Mouse (Mus musculus) cerebellum, postnatal 4 days (tissue): ENCODE data around the gene Vmn1r72.
"Not testable (repeated sequence)": the region's sequence is repeated elsewhere in the genome, so short reads cannot be mapped to it uniquely, and the experiment has no call there.

Experiments used
- DNase-seq, 2 experiments: peaks; one replicate each; pipeline ENCODE4 v3.0.0; 2022; ENCODE audit warnings: low spot score in 2 of 2, mixed read lengths in 1 of 2

The Vmn1r72 gene

DNA sequence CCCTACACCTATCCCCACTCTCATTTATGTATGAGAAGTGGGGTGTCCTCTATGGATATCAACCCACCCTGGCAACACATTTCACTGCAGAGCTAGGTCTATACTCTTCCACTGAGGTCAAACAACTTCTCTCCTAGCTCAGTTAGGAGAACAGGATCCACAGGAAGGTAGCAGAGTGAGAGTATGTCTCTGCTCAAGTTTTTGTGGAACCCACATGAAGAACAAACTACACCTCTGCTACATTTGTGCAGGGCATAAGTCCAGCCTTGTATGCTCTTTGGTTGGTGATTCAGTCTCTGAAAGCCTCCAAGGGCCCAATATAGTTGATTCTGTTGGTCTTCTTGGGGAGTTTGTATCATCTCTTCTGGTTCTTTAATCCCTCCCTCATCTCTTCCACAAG is at the start of gene Vmn1r72:
Vmn1r72 (minus strand) TSS at position 101 of the 400 bp plus-strand sequence.
- DNase-seq: not testable (repeated sequence)

DNA sequence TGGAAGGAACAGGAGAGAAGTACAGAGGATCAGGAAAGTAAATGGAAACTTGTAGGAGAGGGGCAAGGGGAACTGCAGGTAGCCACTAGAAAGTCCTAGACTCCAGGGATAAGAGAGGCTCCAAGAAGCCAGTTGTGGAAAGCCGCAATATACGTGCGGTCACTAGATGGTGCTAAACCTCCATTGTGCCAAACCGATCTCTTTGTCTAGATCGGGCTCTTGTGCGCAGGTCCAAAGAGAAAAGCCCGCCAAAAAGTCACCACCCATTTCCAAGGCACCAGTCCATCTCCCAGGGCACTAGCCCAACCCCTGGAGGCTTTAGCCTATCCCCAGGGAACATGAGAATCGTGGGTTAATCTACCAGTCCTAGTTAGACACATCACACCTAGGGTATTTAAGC is 62.9 kb downstream of the Vmn1r72 start:
- DNase-seq: peak in 1 of 2 experiments; percentile 2
